12 mouse cellular contexts compared by ENCODE assay signal in genomic region chr11:119558870-119559610, GRCm38 (mm10). TPM values are rescaled to one million over a fixed set of nuclear protein-coding genes. Genes with fewer than 3 reads are reported as not detected.
DNase-seq lines count a peak whose midpoint lies in the region; ATAC-seq and TF ChIP-seq lines count a peak whose summit lies in the region.
"Had no signal": no experiment of that assay in that cellular context is flagged by ENCODE, and none has a peak within 500 bp of the region (broad histone marks: within the 10 kb centered on the region; RNA-seq: fewer than 3 reads in every experiment).

No protein-coding gene starts in this region.

- peak; percentile 22 for DNase-seq in adrenal gland, postnatal 10 days
- no peak for DNase-seq in adrenal gland, postnatal 25 days
- peak; percentile 59 for DNase-seq in R1 (ENCODE audit: low read depth, low spot score)
- no peak for DNase-seq in frontal cortex, postnatal 10 days (ENCODE audit: low spot score in 2 of 2)
- no peak for DNase-seq in Muller cell, postnatal 12 days (ENCODE audit: inconsistent ontology term)
- no peak for DNase-seq in layer of hippocampus, adult 2 months (ENCODE audit: low spot score in 2 of 2)
- DNase-seq: heart, postnatal 14 days; thymus, postnatal 25 days had no signal

- H3K27ac ChIP-seq in forebrain, embryonic 16.5 days (ENCODE audit: low read length): no peak overlapping the region; the same call in 1 of the 2 replicates
- H3K27ac ChIP-seq in midbrain, embryonic 12.5 days (replicated peaks): peak overlapping the region; percentile 87
- H3K27ac ChIP-seq in layer of hippocampus, adult 2 months: no peak overlapping the region
- H3K27ac ChIP-seq: liver, embryonic 14.5 days had no signal

- 3% methylated on average over 6 of the region's 9 CpGs for WGBS in forebrain, embryonic 16.5 days
- 6% methylated on average over 8 of the region's 9 CpGs for WGBS in midbrain, embryonic 12.5 days

- H3K4me1 ChIP-seq in forebrain, embryonic 16.5 days (replicated peaks; ENCODE audit: control insufficient read depth, insufficient read depth, low read length): peaks cover 19% of the 10 kb centered on the region
- H3K4me1 ChIP-seq in midbrain, embryonic 12.5 days: peaks cover 30% of the 10 kb centered on the region

- H3K9me3 ChIP-seq in forebrain, embryonic 16.5 days (ENCODE audit: control insufficient read depth, low read length): no peaks in the 10 kb centered on the region
- no peaks in the 10 kb centered on the region for H3K9me3 ChIP-seq in midbrain, embryonic 12.5 days

- H3K27me3 ChIP-seq in forebrain, embryonic 16.5 days (replicated peaks; ENCODE audit: control insufficient read depth, insufficient read depth, low read length): no peaks in the 10 kb centered on the region
- H3K27me3 ChIP-seq in midbrain, embryonic 12.5 days: peaks cover 81% of the 10 kb centered on the region

- ATAC-seq in forebrain, embryonic 16.5 days: peak; percentile 58; the same call in 1 of the 2 replicates
- peak; percentile 75 for ATAC-seq in midbrain, embryonic 12.5 days (ENCODE audit: low FRiP score, low read depth)
- ATAC-seq: activated CD4-positive, CD25-positive, alpha-beta regulatory T cell, adult 4 months had no signal

- no peak overlapping the region for H3K4me2 ChIP-seq in forebrain, embryonic 16.5 days (ENCODE audit: low read length)
- peak overlapping the region; percentile 37 for H3K4me2 ChIP-seq in midbrain, embryonic 12.5 days (replicated peaks)

- H3K36me3 ChIP-seq in forebrain, embryonic 16.5 days (ENCODE audit: control insufficient read depth, insufficient read depth): no peaks in the 10 kb centered on the region
- no peaks in the 10 kb centered on the region for H3K36me3 ChIP-seq in midbrain, embryonic 12.5 days

- no peak overlapping the region for H3K4me3 ChIP-seq in forebrain, embryonic 16.5 days (replicated peaks; ENCODE audit: low read length)
- H3K4me3 ChIP-seq in midbrain, embryonic 12.5 days: no peak overlapping the region
- H3K4me3 ChIP-seq in layer of hippocampus, adult 2 months: no peak overlapping the region

- peak overlapping the region; percentile 30; the same call in 1 of the 2 replicates for H3K9ac ChIP-seq in forebrain, embryonic 16.5 days (replicated peaks; ENCODE audit: low read depth, low read length)
- H3K9ac ChIP-seq in midbrain, embryonic 12.5 days (replicated peaks): peak overlapping the region; percentile 31
- H3K9ac ChIP-seq: liver, embryonic 14.5 days had no signal

- no peak for TF ChIP-seq CTCF in layer of hippocampus, adult 2 months (conservative IDR thresholded peaks at IDR 0.05)

RNA-seq across cellular contexts. Expression of gene Nptx1, which starts 11.5 kb away (rescaled TPM):
- 1 to 10 TPM; 2.5 to 3.4 TPM for total RNA-seq in adrenal gland, postnatal 10 days (2021)
- 2.1 and 2.9 TPM in 2 replicates for total RNA-seq in adrenal gland, postnatal 25 days (2021)
- polyA plus RNA-seq in forebrain, embryonic 16.5 days (2015; fragmentation: Nextera tagmentation; extraction: Ambion mirVana): 8.6 and 9.8 TPM in 2 replicates
- 5.9 and 6.2 TPM in 2 replicates for polyA plus RNA-seq in midbrain, embryonic 12.5 days (2016; fragmentation: Nextera tagmentation; extraction: Ambion mirVana)
- 100 to 1,000 TPM; 475 to 499 TPM for total RNA-seq in layer of hippocampus, adult 2 months (2021)
- polyA plus RNA-seq: activated CD4-positive, CD25-positive, alpha-beta regulatory T cell, adult 4 months; liver, embryonic 14.5 days had no signal

RNA-seq across cellular contexts. Expression of gene Rptor, which starts 43.7 kb away (rescaled TPM):
- 10 to 100 TPM; 36.9 to 50.6 TPM for total RNA-seq in adrenal gland, postnatal 10 days (2021)
- total RNA-seq in adrenal gland, postnatal 25 days (2021): 50.8 and 62.6 TPM in 2 replicates
- polyA plus RNA-seq in forebrain, embryonic 16.5 days (2015; fragmentation: Nextera tagmentation; extraction: Ambion mirVana): 8.5 and 11.3 TPM in 2 replicates
- polyA plus RNA-seq in midbrain, embryonic 12.5 days (2016; fragmentation: Nextera tagmentation; extraction: Ambion mirVana): 18.3 and 19.0 TPM in 2 replicates
- total RNA-seq in layer of hippocampus, adult 2 months (2021): 10 to 100 TPM; 62.3 to 66.1 TPM

Comparison
In these comparisons a context has a peak if more than half of its experiments do, and no peak if none do; other contexts are left out.
1. DNase-seq: peak in adrenal gland, postnatal 10 days (single experiment) and R1 (single experiment); none in adrenal gland, postnatal 25 days (single experiment), frontal cortex, postnatal 10 days (0 of 2), Muller cell, postnatal 12 days (single experiment) and layer of hippocampus, adult 2 months (0 of 2).
2. RNA of gene Nptx1, which starts 11.5 kb away (total RNA-seq): 475 to 499 TPM in layer of hippocampus, adult 2 months; 2.5 to 3.4 TPM in adrenal gland, postnatal 10 days and 2.1 to 2.9 TPM in adrenal gland, postnatal 25 days; every median in the first group is over 100 times any median in the second.